Mouse (Mus musculus) stomach, adult 2 months (tissue): Measurements from ENCODE around the gene Cfc1. TPM values are rescaled to one million over a fixed set of nuclear protein-coding genes. Genes with fewer than 3 reads are reported as not detected.

Source experiments
- polyA plus RNA-seq: library from polyadenylated mRNA; depleted of rRNA; stranded (reverse); fragments of >200 nt; gene quantifications from 2 replicates; pipeline ENCODE4 v1.2.3, GENCODE M21; 2012; rRNA removed

Gene Cfc1
- not detected in 2 replicates for polyA plus RNA-seq

GRCm38 (mm10) chr1:34535043-34535698, at the start of gene Cfc1:
Gene Cfc1, plus strand, starts transcription at chr1:34535648.

DNA sequence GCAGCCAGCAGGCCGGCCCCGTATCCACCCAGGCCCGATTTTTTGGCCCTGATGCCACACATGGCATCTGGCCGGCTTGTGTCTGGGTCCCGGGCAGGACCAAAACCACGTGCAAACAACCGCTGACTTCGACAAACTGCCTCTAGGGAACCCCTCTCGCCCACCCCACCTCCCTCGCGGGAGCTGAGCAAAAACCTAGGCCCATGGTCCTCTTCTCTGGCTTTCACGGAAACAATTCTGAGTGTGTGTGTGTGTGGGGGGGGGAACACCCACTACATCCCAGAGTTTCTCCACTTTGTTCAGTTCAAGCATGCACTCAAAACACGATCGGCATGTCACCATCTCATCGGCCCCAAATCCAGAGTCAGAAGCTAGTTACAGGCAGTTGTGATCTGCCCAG, 25.4 kb downstream of the Cfc1 start, which contains the start of gene Prss40:
Gene Prss40 (minus strand): TSS at position 101 of the 400 bp plus-strand sequence.

GRCm38 (mm10) chr1:34578851-34579781, 43.7 kb downstream of the Cfc1 start, which contains the start of gene Amer3:
Gene Amer3, plus strand, starts transcription at chr1:34579657.

Other genes starting within 250 kb of the Cfc1 start
- gene Ccdc115, start 96.0 kb upstream of the Cfc1 start, polyA plus RNA-seq: 5.8 and 7.5 TPM in 2 replicates
- 13.2 and 18.5 TPM in 2 replicates for gene Imp4, start 95.8 kb upstream of the Cfc1 start, polyA plus RNA-seq
- gene Ptpn18, start 75.9 kb upstream of the Cfc1 start, polyA plus RNA-seq: 94.7 and 222 TPM in 2 replicates
- gene Prss39, start 37.2 kb upstream of the Cfc1 start, polyA plus RNA-seq: not detected in 2 replicates
- gene Prss40, start 25.3 kb downstream of the Cfc1 start, polyA plus RNA-seq: not detected in 2 replicates
- gene Amer3, start 44.0 kb downstream of the Cfc1 start, polyA plus RNA-seq: 0.01 TPM in 1 of 2 replicates, not detected in the other